Mouse (Mus musculus) duodenum, adult 2 months (tissue): ENCODE data around the gene Fpr2. TPM values are rescaled to one million over a fixed set of nuclear protein-coding genes. Genes with fewer than 3 reads are reported as not detected.

ENCODE experiments used
- polyA plus RNA-seq: library from polyadenylated mRNA; depleted of rRNA; stranded (reverse); fragments of >200 nt; gene quantifications from 2 replicates; pipeline ENCODE4 v1.2.3, GENCODE M21; 2012; ENCODE audit warnings: low replicate concordance; rRNA removed

Fpr2 gene
- polyA plus RNA-seq = 0.31 TPM in 1 of 2 replicates, not detected in the other

DNA sequence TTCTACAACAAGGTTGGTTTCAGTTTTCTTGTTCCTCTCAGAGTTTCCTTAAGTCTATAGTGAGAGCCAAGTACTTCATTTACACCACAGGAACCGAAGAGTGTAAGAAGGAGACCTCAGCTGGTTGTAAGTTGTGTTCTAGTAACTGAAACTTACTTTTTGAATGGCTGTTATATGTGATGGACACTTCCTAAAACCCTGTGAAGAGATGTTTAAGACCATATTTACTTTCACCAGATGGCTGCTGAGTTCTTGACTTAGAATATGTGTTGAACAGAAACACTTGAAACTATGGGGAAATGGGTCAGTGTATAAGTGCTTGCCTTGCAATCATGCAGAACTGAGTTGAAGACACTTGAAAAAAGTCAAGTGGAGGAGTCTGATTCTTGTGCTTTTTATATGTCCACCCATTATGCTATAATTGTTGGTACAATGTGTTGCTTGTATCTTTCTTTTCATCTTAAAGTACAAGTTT, at the start of gene Fpr2, which contains the start of gene Fpr3:
TSS of gene Fpr2 (plus strand) at position 51 of the 475 bp plus-strand sequence.
TSS of gene Fpr3 (plus strand) at position 79 of the 475 bp plus-strand sequence.

DNA sequence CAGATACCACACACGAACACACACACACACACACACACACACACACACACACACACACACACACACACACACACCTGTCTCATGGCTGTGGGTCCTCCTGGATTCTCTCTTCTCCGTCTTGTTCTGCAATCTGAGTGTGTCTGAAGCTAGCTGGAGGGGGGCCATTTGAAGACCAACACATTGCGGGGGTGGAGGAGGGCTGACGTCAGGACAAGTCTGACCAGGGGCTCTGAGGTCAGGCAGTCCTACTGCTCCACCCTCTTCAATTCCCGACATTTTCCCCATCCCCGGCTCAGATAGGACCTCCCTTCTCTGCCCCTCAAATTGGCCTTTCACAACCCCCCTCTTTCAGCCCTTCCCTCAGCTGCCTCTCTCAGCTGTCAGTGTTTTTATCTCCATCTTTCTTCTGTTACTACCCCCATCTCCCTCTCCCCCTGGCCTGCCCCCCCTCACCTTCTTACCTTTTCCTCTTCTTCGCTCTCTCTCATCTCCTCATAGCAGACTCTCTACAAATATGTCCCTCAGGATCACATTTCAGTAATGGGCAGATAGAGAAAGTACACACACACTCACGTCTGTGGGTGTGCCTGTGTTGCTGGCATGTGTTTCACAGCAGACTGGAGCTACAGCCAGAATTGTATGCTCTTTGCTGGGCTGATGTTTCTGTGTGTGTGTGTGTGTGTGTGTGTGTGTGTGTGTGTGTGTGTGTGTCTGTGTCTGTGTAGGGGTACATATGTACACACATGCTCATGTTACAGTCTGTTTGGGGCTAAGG, 32.4 kb upstream of the Fpr2 start, which contains the start of gene Has1:
TSS of gene Has1 (minus strand) at position 142 of the 775 bp plus-strand sequence.

DNA sequence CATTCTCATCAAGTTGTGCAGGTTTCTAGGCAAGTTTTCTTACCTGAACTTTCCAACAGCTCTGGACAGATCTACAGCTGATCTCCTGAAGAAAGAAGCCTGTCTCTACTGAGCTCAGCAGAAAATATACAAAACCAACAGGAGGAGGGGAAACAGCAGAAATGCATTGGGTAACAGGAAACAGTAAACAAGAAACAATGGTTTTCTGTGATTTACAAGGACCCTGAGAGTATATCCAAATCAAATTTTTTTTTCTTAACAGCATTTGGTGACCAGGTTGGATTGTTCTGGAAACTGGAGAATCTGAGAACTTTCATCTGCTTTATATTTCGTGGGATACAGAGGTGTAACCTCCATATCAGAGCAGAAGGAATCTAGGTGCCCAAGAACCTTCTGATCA, 3.8 kb upstream of the Fpr2 start, which contains the start of gene Fpr1:
TSS of gene Fpr1 (minus strand) at position 101 of the 400 bp plus-strand sequence.

Other genes starting within 250 kb of the Fpr2 start
- gene Vmn2r90, start 184.1 kb upstream of the Fpr2 start, polyA plus RNA-seq = not detected in 2 replicates
- 3.9 and 13.0 TPM in 2 replicates for gene Spaca6, start 60.7 kb upstream of the Fpr2 start, polyA plus RNA-seq
- 0.19 TPM in 1 of 2 replicates, not detected in the other for gene Has1, start 32.6 kb upstream of the Fpr2 start, polyA plus RNA-seq
- 0.13 TPM in 1 of 2 replicates, not detected in the other for gene Fpr1, start 3.9 kb upstream of the Fpr2 start, polyA plus RNA-seq
- gene Fpr3, start within 50 bp of the Fpr2 start, polyA plus RNA-seq = not detected in 2 replicates
- gene Fpr-rs4, start 133.9 kb downstream of the Fpr2 start, polyA plus RNA-seq = not detected in 2 replicates
- gene Vmn2r124, start 161.6 kb downstream of the Fpr2 start, polyA plus RNA-seq = not detected in 2 replicates
- gene Vmn2r91, start 197.2 kb downstream of the Fpr2 start, polyA plus RNA-seq = not detected in 2 replicates